Mouse (Mus musculus) forebrain, embryonic 16.5 days (tissue): Measurements from ENCODE around the gene Ddx54. TPM values are rescaled to one million over a fixed set of nuclear protein-coding genes. Genes with fewer than 3 reads are reported as not detected.

Experiments used
- polyA plus RNA-seq: library from polyadenylated mRNA; unstranded; fragments of >200 nt; fragmentation: Nextera tagmentation; extraction: Ambion mirVana; gene quantifications from 2 replicates; pipeline ENCODE4 v1.2.1, GENCODE M21; 2015

Ddx54 gene
- polyA plus RNA-seq, 1 experiment from 2014 or later: 49.2 TPM

Other genes with a start within 250 kb of the Ddx54 start
- 3.8 and 7.0 TPM in 2 replicates for gene Lhx5, start 181.0 kb upstream of the Ddx54 start, polyA plus RNA-seq
- gene Sdsl, start 139.9 kb upstream of the Ddx54 start, polyA plus RNA-seq: 1.9 and 2.3 TPM in 2 replicates
- gene Sds, start 136.2 kb upstream of the Ddx54 start, polyA plus RNA-seq: not detected in 2 replicates
- 22.9 and 24.6 TPM in 2 replicates for gene Plbd2, start 109.1 kb upstream of the Ddx54 start, polyA plus RNA-seq
- gene Slc8b1, start 101.6 kb upstream of the Ddx54 start, polyA plus RNA-seq: 1.9 and 2.0 TPM in 2 replicates
- gene Tpcn1, start 24.1 kb upstream of the Ddx54 start, polyA plus RNA-seq: 15.4 and 18.3 TPM in 2 replicates
- gene Iqcd, start 23.7 kb upstream of the Ddx54 start, polyA plus RNA-seq: 0.98 and 1.0 TPM in 2 replicates
- 21.2 and 26.9 TPM in 2 replicates for gene Rita1, start 150 bp upstream of the Ddx54 start, polyA plus RNA-seq
- gene Cfap73, start 21.5 kb downstream of the Ddx54 start, polyA plus RNA-seq: 0.39 and 0.46 TPM in 2 replicates
- 5.3 and 6.3 TPM in 2 replicates for gene Rasal1, start 36.1 kb downstream of the Ddx54 start, polyA plus RNA-seq
- gene Dtx1, start 99.2 kb downstream of the Ddx54 start, polyA plus RNA-seq: 43.4 and 44.1 TPM in 2 replicates
- gene Oas2, start 137.1 kb downstream of the Ddx54 start, polyA plus RNA-seq: 0.27 TPM in 1 of 2 replicates, not detected in the other
- 0.15 and 0.25 TPM in 2 replicates for gene Oas3, start 164.9 kb downstream of the Ddx54 start, polyA plus RNA-seq
- gene Oas1e, start 182.8 kb downstream of the Ddx54 start, polyA plus RNA-seq: not detected in 2 replicates
- 0.32 and 0.34 TPM in 2 replicates for gene Oas1c, start 199.8 kb downstream of the Ddx54 start, polyA plus RNA-seq
- not detected in 2 replicates for gene Oas1f, start 234.6 kb downstream of the Ddx54 start, polyA plus RNA-seq
- gene Oas1h, start 248.7 kb downstream of the Ddx54 start, polyA plus RNA-seq: not detected in 2 replicates